Mouse (Mus musculus) hindbrain, embryonic 12.5 days (tissue): ENCODE results near the gene Pnmt. TPM values are rescaled to one million over a fixed set of nuclear protein-coding genes. Genes with fewer than 3 reads are reported as not detected.

Experiments used
- ATAC-seq: fragments of 200-750 bp; cut with Nextera tagmentation; 2 replicates; pipeline ENCODE4 v1.8.0; 2017; ENCODE audit warnings: moderate TSS enrichment; ENCODE audit not compliant: low FRiP score
- H3K27ac ChIP-seq: fragments of 300-500 bp; sonication (generic); 2 replicates; pipeline ENCODE4 v1.5.1; 2016; ENCODE audit warnings: mild to moderate bottlenecking
- H3K27me3 ChIP-seq: fragments of 300-500 bp; sonication (generic); 2 replicates; pipeline ENCODE4 v1.6.1; 2016; ENCODE audit warnings: mild to moderate bottlenecking
- H3K36me3 ChIP-seq: fragments of 300-500 bp; sonication (generic); 2 replicates; pipeline ENCODE4 v1.6.1; 2016; ENCODE audit warnings: mild to moderate bottlenecking
- H3K4me1 ChIP-seq: fragments of 300-500 bp; sonication (generic); 2 replicates; pipeline ENCODE4 v1.6.1; 2016
- H3K4me2 ChIP-seq: fragments of 300-500 bp; sonication (generic); replicated peaks from 2 replicates; pipeline ENCODE4 v1.6.1; 2016; ENCODE audit warnings: mild to moderate bottlenecking
- H3K4me3 ChIP-seq: fragments of 300-500 bp; sonication (generic); 2 replicates; pipeline ENCODE4 v1.5.1; 2016; ENCODE audit warnings: mild to moderate bottlenecking
- H3K9ac ChIP-seq: fragments of 300-500 bp; sonication (generic); 2 replicates; pipeline ENCODE4 v1.6.1; 2016; ENCODE audit warnings: mild to moderate bottlenecking, moderate library complexity
- H3K9me3 ChIP-seq: fragments of 300-500 bp; sonication (generic); replicated peaks from 2 replicates; pipeline ENCODE4 v1.6.1; 2016; ENCODE audit warnings: mild to moderate bottlenecking
- WGBS: fragments of 180-500 bp; shearing (Covaris S2); methylation state at CpG from one replicate; pipeline ENCODE4 v1.1.7; 2016; 5-methylcytosine and 5-hydroxymethylcytosine counted together
- polyA plus RNA-seq: library from polyadenylated mRNA; unstranded; fragments of >200 nt; fragmentation: Nextera tagmentation; extraction: Ambion mirVana; gene quantifications from 2 replicates; pipeline ENCODE4 v1.2.1, GENCODE M21; 2016

Pnmt gene
- polyA plus RNA-seq, 1 experiment from 2014 or later: 1.0 TPM

DNA sequence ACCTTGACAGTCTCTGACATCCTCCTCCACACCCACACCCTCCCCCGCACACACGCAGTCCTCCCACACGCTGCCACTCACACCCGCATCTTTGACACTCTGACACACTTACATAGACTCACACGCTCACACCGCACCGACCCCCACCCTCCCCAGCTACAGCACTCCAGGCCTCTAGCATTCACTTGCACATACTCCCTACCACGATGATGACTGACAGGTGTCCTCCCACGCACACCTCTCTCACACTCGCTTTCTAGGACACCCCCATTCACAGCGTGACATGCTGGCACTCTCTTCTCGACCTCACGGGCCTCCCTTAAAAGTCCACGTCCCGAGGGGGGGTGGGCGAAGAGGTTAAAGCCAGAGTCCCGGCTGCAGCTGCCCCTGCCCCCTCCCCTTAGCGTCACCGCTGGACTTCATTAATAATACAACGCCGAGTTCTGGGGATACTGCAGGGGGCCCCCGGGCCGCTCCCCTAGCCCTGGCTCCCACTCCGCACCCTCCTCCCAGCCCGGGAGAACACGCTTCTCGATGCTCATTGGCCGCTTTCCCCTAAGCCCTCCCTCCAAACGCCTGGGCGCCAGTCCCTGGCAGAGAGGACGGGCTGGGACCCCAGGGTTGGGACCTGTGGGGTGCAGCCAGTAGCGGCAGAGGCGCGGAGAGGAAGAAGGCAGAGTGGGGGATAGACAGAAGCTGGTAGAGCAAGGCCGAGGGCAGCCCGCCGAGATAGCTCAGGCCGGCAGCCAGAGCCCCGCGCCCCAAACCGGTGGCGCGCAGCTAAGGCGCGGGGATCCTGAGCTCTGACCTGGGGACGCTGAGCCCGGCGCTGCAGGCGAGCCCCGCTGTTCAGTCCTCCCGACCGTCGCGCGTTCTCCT is 37.9 kb upstream of the Pnmt start, which contains the start of gene Ppp1r1b:
Ppp1r1b (plus strand) TSS at position 322 of the 879 bp plus-strand sequence.
- ATAC-seq: peak; percentile 66
- under 1% methylated on average over 50 of the region's 55 CpGs for WGBS
- peak within 1 kb of the TSS; percentile 46 for H3K4me3 ChIP-seq

DNA sequence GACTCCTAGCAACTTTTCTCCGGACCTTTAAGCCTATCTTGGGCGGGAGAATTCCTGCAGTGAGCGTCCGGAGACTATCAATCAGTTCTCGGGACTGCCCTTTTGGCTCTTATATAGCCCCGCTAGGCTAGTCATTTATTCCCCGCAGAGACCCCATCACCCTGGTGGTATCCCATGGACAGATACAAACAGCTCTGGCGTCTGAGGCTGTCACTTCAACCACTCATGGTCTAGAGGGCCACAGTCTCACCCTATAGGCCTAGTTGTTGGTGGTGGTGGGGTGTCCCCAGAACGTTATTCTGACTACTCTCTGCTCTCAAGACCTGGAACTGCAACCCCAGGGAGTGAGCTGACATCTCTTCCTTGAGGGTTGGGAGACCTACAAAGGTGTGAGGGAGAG is 36.9 kb upstream of the Pnmt start:
- H3K36me3 ChIP-seq: no peaks in the 10 kb centered on the region
- H3K9me3 ChIP-seq: no peaks in the 10 kb centered on the region
- H3K9ac ChIP-seq: no peak overlapping the region
- peaks cover 18% of the 10 kb centered on the region for H3K4me1 ChIP-seq
- no peak for ATAC-seq
- H3K27me3 ChIP-seq: peaks cover 97% of the 10 kb centered on the region
- H3K4me3 ChIP-seq: peak overlapping the region; percentile 46; the same call in 1 of the 2 replicates
- WGBS: 3% methylated on average over 9 of the region's 9 CpGs
- no peak overlapping the region for H3K27ac ChIP-seq
- peak overlapping the region; percentile 84 for H3K4me2 ChIP-seq

More for the DNA sequence above, 37.9 kb upstream of the Pnmt start, which contains the start of gene Ppp1r1b:
- Histone ChIP-seq H3K9me3 (no peaks in the 10 kb centered on the region), H3K4me1 (peaks cover 18% of the 10 kb centered on the region), H3K27ac (no peak within 1 kb of the TSS), H3K9ac (peak within 1 kb of the TSS; percentile 60), H3K4me2 (peak within 1 kb of the TSS; percentile 84), H3K27me3 (peaks cover 97% of the 10 kb centered on the region), H3K36me3 (no peaks in the 10 kb centered on the region)

DNA sequence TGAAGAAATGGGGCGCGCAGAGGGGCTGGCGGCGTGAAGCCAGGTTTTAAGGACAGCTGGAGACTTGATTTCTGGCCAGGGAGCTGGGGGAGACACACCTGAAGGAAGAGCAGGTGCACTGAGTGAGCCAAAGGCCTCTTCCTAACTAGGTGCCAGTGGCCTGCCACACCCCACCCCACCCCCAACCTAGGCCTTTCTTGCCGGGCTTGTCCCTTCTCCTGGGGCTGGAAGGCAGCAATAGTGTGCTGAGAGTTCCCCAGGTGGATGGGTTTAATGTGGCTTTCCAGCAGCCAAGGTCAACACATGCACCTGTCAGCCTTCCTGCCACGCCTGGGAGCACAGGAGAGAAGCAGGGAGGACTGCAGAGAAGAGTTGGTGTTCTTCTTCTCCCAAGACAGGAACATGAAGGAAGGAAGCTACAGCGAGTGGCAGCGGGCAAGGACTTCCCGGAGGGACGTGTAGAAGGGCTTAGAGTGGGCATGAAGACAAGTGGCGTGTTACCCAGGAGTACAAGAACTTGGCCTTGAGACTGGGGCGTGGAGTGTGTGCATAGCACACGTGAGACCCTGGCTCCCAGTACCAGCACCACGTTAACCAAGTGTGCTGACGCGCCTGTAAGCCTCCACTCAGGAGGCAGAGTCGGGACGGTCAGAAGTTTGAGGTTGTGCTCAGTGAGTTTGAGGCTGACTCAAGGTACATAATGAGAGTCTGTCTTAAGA is 33.8 kb upstream of the Pnmt start:
- WGBS: 77% methylated on average over 18 of the region's 18 CpGs
- H3K4me3 ChIP-seq: no peak overlapping the region
- H3K9ac ChIP-seq: no peak overlapping the region
- ATAC-seq: no peak
- no peak overlapping the region for H3K4me2 ChIP-seq
- peaks cover 18% of the 10 kb centered on the region for H3K4me1 ChIP-seq
- no peaks in the 10 kb centered on the region for H3K36me3 ChIP-seq
- no peaks in the 10 kb centered on the region for H3K9me3 ChIP-seq
- H3K27ac ChIP-seq: no peak overlapping the region
- peaks cover 79% of the 10 kb centered on the region for H3K27me3 ChIP-seq

DNA sequence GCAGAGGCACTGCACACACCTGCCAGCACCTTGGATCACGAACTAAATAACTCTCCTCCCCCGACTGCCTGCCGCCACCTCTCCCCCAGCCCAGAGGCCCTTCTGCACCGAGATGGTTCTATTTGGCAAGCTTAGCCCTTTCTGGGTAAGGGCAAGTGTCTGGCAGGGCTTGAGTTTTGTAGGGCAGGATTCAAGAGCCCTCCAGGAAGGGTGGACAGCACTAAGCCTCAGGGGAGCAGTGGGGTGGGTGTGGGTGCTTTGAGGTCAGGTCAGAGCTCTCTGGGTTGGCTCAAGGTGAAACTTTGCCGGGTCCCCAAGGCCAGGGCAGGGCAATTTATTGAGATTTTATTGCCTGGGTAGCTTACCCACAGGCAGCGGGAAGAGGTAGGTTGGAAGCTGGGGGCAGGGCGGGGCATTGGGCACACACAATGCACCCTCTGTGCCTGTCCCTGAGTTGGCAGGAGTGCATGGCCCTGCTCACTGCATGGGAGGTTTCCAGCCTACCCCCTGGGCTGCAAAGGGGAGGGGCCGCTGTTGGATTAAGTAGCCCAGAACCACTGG is 32.5 kb upstream of the Pnmt start:
- no peaks in the 10 kb centered on the region for H3K9me3 ChIP-seq
- H3K27me3 ChIP-seq: peaks cover 66% of the 10 kb centered on the region
- WGBS: 42% methylated on average over 8 of the region's 8 CpGs
- no peak for ATAC-seq
- H3K4me2 ChIP-seq: no peak overlapping the region
- no peaks in the 10 kb centered on the region for H3K36me3 ChIP-seq
- H3K27ac ChIP-seq: no peak overlapping the region
- H3K4me1 ChIP-seq: peaks cover 11% of the 10 kb centered on the region
- no peak overlapping the region for H3K4me3 ChIP-seq
- no peak overlapping the region for H3K9ac ChIP-seq

DNA sequence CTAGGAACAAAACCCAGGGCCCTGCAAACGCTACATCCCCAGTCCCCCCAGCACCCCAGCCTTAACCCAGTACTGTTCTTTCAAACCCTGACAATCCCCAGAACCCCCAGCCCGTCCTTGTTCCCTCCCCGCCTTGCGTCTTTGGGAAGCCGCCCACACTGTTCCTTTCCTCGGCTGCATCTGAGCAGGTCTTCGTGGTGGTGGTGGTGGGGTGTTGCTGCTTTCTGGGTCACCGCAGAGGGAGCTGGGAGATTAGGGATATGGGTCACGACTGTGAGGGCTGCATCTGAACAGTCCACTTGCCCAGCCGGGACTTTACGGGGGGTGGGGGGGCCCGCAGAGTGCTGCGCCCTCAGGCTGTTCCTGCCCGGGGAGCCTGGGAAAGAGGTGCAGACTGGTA is 31.8 kb upstream of the Pnmt start:
- Histone ChIP-seq H3K4me1 (peaks cover 15% of the 10 kb centered on the region), H3K27me3 (peaks cover 59% of the 10 kb centered on the region), H3K36me3 (no peaks in the 10 kb centered on the region), H3K4me2 (no peak overlapping the region), H3K9me3 (no peaks in the 10 kb centered on the region), H3K4me3 (no peak overlapping the region), H3K9ac (no peak overlapping the region), H3K27ac (no peak overlapping the region)
- ATAC-seq: no peak
- WGBS: 71% methylated on average over 14 of the region's 14 CpGs

DNA sequence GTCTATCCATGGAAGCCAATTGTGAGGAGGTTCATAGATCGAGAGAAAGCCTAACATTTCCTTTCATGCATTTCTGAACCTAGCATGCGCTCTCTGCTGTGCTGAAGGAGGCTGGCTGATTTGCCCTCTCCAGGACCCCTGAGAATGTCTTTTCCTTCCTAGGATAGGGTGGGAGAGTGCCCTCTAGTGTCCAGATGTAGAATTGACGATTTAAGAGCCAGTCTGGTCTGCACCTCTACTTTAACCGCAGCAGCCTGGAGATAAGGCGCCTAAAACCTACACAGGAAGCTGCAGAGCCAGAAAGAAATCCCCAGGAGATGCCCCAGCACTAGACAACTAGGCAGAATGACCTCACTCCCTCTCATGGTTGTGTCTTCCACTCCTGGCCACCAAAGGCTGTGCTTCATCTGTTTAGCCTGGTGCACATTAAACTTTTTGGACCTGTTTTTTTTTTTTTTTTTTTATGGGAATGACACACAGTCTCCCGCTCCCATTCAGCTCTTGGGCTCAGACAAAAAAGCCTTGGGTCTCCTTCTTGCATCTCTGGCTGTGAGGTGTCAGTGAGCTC is 30.4 kb upstream of the Pnmt start:
- Histone ChIP-seq H3K27me3 (peaks cover 45% of the 10 kb centered on the region), H3K9ac (no peak overlapping the region), H3K4me2 (no peak overlapping the region), H3K4me3 (no peak overlapping the region), H3K27ac (no peak overlapping the region), H3K9me3 (no peaks in the 10 kb centered on the region), H3K36me3 (no peaks in the 10 kb centered on the region), H3K4me1 (peaks cover 29% of the 10 kb centered on the region)
- WGBS: 12% methylated on average over 6 of the region's 6 CpGs
- ATAC-seq: no peak

DNA sequence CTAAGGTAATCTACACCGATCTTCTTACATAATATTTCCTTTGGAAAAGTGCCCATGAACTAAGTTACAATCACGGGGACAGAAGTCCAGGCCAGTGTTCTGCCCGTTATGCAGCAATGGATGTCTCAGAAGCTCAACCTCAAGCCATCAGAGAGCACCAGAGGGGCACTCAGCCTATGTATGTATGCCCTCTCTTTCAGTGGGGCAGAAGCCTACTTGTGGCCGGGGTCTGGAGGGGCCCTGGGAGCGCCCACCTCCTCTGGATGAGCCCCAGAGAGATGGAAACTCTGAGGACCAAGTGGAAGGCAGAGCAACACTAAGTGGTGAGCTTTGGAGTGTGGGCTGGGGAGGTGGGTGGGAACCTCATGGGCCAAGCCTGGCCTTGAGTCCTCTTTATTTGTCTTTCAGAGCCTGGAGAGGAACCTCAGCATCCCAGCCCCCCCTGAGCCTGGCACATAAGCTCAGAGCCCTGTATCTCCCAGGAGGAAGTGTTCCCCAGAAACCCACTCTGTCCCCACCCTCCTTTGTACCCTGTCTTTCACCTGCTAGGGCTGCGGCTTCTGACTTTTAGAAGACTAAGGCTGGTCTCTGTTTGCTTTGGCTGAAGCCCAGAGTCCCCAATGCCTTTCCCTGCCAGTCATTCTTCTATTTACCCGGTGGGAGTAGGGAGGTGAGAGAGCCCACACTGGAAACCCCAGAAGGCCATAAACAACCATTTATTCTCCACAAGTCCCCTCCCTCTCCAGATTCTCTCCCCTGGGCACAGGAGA is 29.4 kb upstream of the Pnmt start:
- Histone ChIP-seq H3K4me2 (no peak overlapping the region), H3K4me1 (peaks cover 39% of the 10 kb centered on the region), H3K36me3 (no peaks in the 10 kb centered on the region), H3K4me3 (no peak overlapping the region), H3K27me3 (peaks cover 35% of the 10 kb centered on the region), H3K27ac (no peak overlapping the region), H3K9me3 (no peaks in the 10 kb centered on the region), H3K9ac (no peak overlapping the region)
- 78% methylated on average over 7 of the region's 7 CpGs for WGBS
- no peak for ATAC-seq

DNA sequence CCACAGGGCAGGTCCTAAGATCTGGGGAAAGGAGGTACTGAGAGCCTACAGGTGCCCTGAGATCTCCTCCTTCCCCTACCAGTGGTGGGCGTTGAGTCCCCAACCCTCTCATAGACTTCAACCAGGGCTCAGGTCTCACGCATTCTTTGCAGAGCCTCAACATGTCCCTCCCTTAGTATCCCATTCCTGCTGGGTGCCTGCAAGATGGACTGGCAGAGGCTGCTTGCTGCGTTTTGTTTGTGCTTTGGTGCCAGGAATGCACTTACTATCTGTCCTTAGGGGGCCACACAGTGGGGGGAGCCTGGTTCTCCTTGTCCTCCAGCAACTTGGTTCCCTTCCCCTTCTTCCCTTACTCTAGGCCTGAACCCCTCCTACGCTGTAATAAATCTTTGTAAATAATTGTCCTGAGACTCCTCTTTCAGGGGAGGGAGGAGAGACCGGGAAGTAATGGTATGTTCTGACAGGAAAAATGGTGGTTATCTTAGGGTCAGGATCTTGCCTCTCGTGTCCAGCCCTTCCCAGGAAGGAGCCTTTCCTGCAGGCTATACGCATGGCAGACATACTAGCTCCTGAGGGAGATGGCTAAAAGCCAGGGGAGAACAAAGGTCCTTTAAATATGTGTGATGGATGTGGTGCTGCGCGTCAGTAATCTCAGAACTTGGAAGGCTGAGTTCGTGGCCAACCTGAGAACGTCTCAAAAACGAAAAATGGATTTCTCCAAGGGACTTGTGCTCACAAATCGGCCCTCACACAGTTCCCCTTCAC is 28.7 kb upstream of the Pnmt start:
- Histone ChIP-seq H3K27ac (peak overlapping the region; percentile 55), H3K9me3 (no peaks in the 10 kb centered on the region), H3K4me3 (peak overlapping the region; percentile 65), H3K36me3 (no peaks in the 10 kb centered on the region), H3K4me2 (peak overlapping the region; percentile 79), H3K4me1 (peaks cover 47% of the 10 kb centered on the region), H3K9ac (peak overlapping the region; percentile 1), H3K27me3 (peaks cover 28% of the 10 kb centered on the region)
- peak; percentile 9; the same call in 1 of the 2 replicates for ATAC-seq
- 8% methylated on average over 13 of the region's 13 CpGs for WGBS

DNA sequence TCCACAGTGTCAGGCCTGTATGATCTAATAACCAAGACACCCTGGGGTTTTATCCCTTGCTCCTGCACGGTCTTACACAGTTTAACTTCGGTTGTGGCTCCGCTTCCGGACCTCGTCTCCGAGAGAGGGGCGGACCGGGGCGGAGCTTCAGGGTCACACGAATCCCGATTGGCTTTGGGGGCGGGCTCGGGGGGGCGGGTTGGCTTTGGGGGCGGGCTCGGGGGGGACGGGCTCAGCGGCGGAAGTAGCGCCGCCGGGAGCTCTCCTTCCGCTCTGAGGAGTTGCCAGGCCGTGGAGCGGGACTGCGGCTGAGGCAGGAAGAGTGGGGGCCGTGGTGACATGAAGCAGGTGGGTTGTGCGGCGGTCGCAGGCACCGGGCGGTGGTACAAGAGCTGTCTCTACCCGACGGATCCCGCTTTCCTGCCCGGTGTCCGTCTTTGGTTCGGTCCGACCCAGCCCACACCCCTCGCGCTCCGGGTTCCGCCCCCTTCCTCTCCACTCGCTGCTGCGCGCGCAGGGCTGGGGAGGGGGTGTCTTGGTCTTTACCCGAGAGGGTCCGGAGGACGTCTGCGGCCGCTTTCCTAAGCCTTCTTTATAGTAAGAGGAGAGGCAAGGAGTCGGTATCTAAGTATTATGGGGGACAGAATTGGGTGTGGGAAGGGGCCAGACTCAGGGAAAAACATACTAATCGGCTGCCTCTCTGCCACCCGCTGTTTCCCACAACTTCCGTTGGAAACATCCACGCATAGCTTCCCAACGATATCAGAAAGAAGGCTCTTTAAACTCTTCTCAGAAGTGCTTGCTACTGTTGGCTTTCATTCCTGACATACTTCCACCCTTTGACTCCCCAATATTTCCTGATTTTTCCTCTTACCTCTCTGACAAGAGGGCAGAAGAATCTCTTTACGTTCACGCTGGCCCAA is 27.8 kb upstream of the Pnmt start, which contains the start of gene Stard3:
Stard3 (plus strand) TSS at position 208 of the 923 bp plus-strand sequence.
- Histone ChIP-seq H3K9ac (peak within 1 kb of the TSS; percentile 78), H3K4me2 (peak within 1 kb of the TSS; percentile 79), H3K27me3 (peaks cover 19% of the 10 kb centered on the region), H3K9me3 (no peaks in the 10 kb centered on the region), H3K36me3 (no peaks in the 10 kb centered on the region), H3K27ac (peak within 1 kb of the TSS; percentile 87), H3K4me1 (peaks cover 47% of the 10 kb centered on the region), H3K4me3 (peak within 1 kb of the TSS; percentile 65)
- peak; percentile 82 for ATAC-seq
- under 1% methylated on average over 52 of the region's 60 CpGs for WGBS

DNA sequence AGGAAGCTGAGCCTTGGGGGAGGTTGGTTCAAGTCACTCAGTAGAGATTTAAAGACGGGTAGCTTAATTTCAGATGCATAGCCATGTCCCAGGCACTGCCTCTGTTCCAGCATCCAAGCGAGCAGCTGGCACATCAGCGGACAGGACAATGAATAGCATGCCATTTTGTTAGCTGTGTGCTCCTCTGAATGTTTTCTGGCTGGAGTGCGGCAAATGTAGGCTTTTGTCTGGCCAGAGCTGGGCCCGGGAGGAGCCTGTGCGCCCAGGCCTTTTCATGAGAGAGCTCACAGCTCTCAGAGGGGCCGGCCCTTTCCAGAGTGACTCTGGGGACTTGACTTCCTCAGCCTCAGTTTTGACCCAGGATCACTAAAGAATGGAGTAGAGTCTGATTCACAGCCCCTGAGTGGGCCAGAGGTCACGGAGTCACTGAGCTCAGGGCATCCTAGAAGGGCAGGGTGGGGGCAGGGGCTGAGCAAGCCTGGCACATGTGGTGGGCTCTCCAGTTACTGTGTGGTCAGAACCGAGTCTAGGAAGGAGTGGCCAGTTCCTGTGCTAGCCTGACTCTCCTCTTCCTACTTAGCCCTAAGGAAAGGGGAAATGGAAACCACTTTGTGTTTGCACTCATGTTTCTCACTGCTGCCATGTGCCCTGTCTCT is 25.3 kb upstream of the Pnmt start:
- WGBS: 25% methylated on average over 9 of the region's 9 CpGs
- Histone ChIP-seq H3K4me3 (no peak overlapping the region), H3K4me2 (peak overlapping the region; percentile 21), H3K36me3 (no peaks in the 10 kb centered on the region), H3K27ac (peak overlapping the region; percentile 74), H3K27me3 (no peaks in the 10 kb centered on the region), H3K4me1 (peaks cover 50% of the 10 kb centered on the region), H3K9ac (peak overlapping the region; percentile 44), H3K9me3 (no peaks in the 10 kb centered on the region)
- ATAC-seq: peak; percentile 31; the same call in 1 of the 2 replicates
